Mouse (Mus musculus) MEL (cell line): ENCODE measurements around the gene Zmiz1. TPM values are rescaled to one million over a fixed set of nuclear protein-coding genes. Genes with fewer than 3 reads are reported as not detected.

Experiments
- DNase-seq: peaks from one replicate; pipeline ENCODE4 v3.0.0; 2011; ENCODE audit warnings: low read depth, low spot score
- H3K27ac ChIP-seq: 2 replicates; pipeline ENCODE4 v1.5.1; 2012; ENCODE audit warnings: low read depth, mild to moderate bottlenecking, control low read depth, low read length, moderate library complexity; ENCODE audit not compliant: control insufficient read depth
- H3K27me3 ChIP-seq, 2 experiments: fragments of 150-350 bp in 1 of 2; sonication (generic) in 1 of 2; 2 replicates each; pipeline ENCODE4 v1.6.1; 2012; ENCODE audit warnings: low read length in 2 of 2, mild to moderate bottlenecking in 2 of 2, improper control_type of control experiment in 1 of 2, moderate library complexity in 1 of 2; ENCODE audit not compliant: insufficient read depth in 2 of 2, control insufficient read depth in 1 of 2
- H3K36me3 ChIP-seq, 2 experiments: 2 replicates each; pipeline ENCODE4 v1.6.1; 2012 to 2014; ENCODE audit warnings: low read length in 2 of 2, improper control_type of control experiment in 1 of 2, inconsistent platforms in 1 of 2, mild to moderate bottlenecking in 1 of 2; ENCODE audit not compliant: insufficient read depth in 2 of 2, control insufficient read depth in 1 of 2
- H3K4me1 ChIP-seq, 2 experiments: fragments of 150-350 bp in 1 of 2; sonication (generic) in 1 of 2; 2 replicates each; pipeline ENCODE4 v1.6.1; 2012; ENCODE audit warnings: low read length in 2 of 2, improper control_type of control experiment in 1 of 2, mild to moderate bottlenecking in 1 of 2; ENCODE audit not compliant: insufficient read depth in 2 of 2, control insufficient read depth in 1 of 2
- H3K4me3 ChIP-seq, 2 experiments: fragments of 150-350 bp in 1 of 2; sonication (generic) in 1 of 2; 2 replicates each; pipeline ENCODE4 v1.5.1; 2012; ENCODE audit warnings: low read depth in 2 of 2, low read length in 2 of 2, mild to moderate bottlenecking in 2 of 2, moderate library complexity in 2 of 2, control low read depth in 1 of 2, improper control_type of control experiment in 1 of 2; ENCODE audit not compliant: control insufficient read depth in 1 of 2, insufficient read depth in 1 of 2
- H3K79me2 ChIP-seq: 2 replicates; pipeline ENCODE4 v1.6.1; 2012; ENCODE audit warnings: mild to moderate bottlenecking, low read length, moderate library complexity; ENCODE audit not compliant: control insufficient read depth, poor library complexity, insufficient read depth
- H3K9ac ChIP-seq: 2 replicates; pipeline ENCODE4 v1.6.1; 2012; ENCODE audit warnings: low read depth, mild to moderate bottlenecking, control low read depth, low read length, moderate library complexity; ENCODE audit not compliant: control insufficient read depth, poor library complexity, severe bottlenecking
- H3K9me3 ChIP-seq: fragments of 150-350 bp; sonication (generic); replicated peaks from 2 replicates; pipeline ENCODE4 v1.6.1; 2012; ENCODE audit warnings: mild to moderate bottlenecking, low read length, improper control_type of control experiment, moderate library complexity; ENCODE audit not compliant: insufficient read depth
- BHLHE40 ChIP-seq: IDR thresholded peaks from 2 replicates; pipeline ENCODE4 v1.6.1; 2012; ENCODE audit warnings: low read depth, mild to moderate bottlenecking, inconsistent platforms, low read length, improper control_type of control experiment, borderline replicate concordance
- CHD1 ChIP-seq: IDR thresholded peaks from 2 replicates; pipeline ENCODE4 v1.6.1; 2012; ENCODE audit warnings: low read depth, mild to moderate bottlenecking, inconsistent platforms, low read length, improper control_type of control experiment
- CHD2 ChIP-seq: IDR thresholded peaks from 2 replicates; pipeline ENCODE4 v1.6.1; 2011; ENCODE audit warnings: low read length, improper control_type of control experiment
- CTCF ChIP-seq, 3 experiments: IDR thresholded peaks in 2 of 3; conservative IDR thresholded peaks in 1 of 3; 2 replicates each; pipeline ENCODE4 v1.5.1; 2011 to 2012; ENCODE audit warnings: low read length in 3 of 3, low read depth in 2 of 3, mild to moderate bottlenecking in 2 of 3, improper control_type of control experiment in 1 of 3, inconsistent platforms in 1 of 3, mixed read lengths in 1 of 3, moderate library complexity in 1 of 3; ENCODE audit not compliant: control insufficient read depth in 1 of 3, insufficient read depth in 1 of 3, poor library complexity in 1 of 3, severe bottlenecking in 1 of 3
- ELF1 ChIP-seq: IDR thresholded peaks from 2 replicates; pipeline ENCODE4 v1.6.1; 2014; ENCODE audit warnings: low read depth, mild to moderate bottlenecking, inconsistent platforms, low read length, improper control_type of control experiment, moderate library complexity
- EP300 ChIP-seq, 2 experiments: IDR thresholded peaks; 2 replicates each; pipeline ENCODE4 v1.6.1; 2011; ENCODE audit warnings: improper control_type of control experiment in 2 of 2, low read length in 2 of 2, low read depth in 1 of 2, mild to moderate bottlenecking in 1 of 2
- GATA1 ChIP-seq: IDR thresholded peaks from 2 replicates; pipeline ENCODE4 v1.6.1; 2011; ENCODE audit warnings: low read depth, low read length, improper control_type of control experiment
- HCFC1 ChIP-seq: IDR thresholded peaks from 2 replicates; pipeline ENCODE4 v1.6.1; 2012; ENCODE audit warnings: low read depth, mild to moderate bottlenecking, inconsistent platforms, low read length, improper control_type of control experiment, moderate library complexity
- JUND ChIP-seq: IDR thresholded peaks from 2 replicates; pipeline ENCODE4 v1.6.1; 2011; ENCODE audit warnings: low read depth, mild to moderate bottlenecking, improper control_type of control experiment, low read length
- MAFK ChIP-seq: IDR thresholded peaks from 2 replicates; pipeline ENCODE4 v1.6.1; 2011; ENCODE audit warnings: low read depth, mild to moderate bottlenecking, low read length, improper control_type of control experiment, borderline replicate concordance
- MAX ChIP-seq: IDR thresholded peaks from 2 replicates; pipeline ENCODE4 v1.6.1; 2011; ENCODE audit warnings: low read length, improper control_type of control experiment
- MXI1 ChIP-seq: IDR thresholded peaks from 2 replicates; pipeline ENCODE4 v1.6.1; 2011; ENCODE audit warnings: mild to moderate bottlenecking, low read depth, low read length, improper control_type of control experiment
- MYB ChIP-seq: IDR thresholded peaks from 2 replicates; pipeline ENCODE4 v1.6.1; 2011; ENCODE audit warnings: mild to moderate bottlenecking, low read depth, low read length, improper control_type of control experiment
- MYC ChIP-seq: IDR thresholded peaks from 2 replicates; pipeline ENCODE4 v1.6.1; 2011; ENCODE audit warnings: low read depth, mild to moderate bottlenecking, low read length, improper control_type of control experiment, moderate library complexity
- NELFE ChIP-seq: IDR thresholded peaks from 2 replicates; pipeline ENCODE4 v1.6.1; 2011; ENCODE audit warnings: low read depth, low read length, improper control_type of control experiment
- POLR2A ChIP-seq, 2 experiments: IDR thresholded peaks; 2 replicates each; pipeline ENCODE4 v1.6.1; 2011 to 2012; ENCODE audit warnings: low read length in 2 of 2, mild to moderate bottlenecking in 2 of 2, control low read depth in 1 of 2, improper control_type of control experiment in 1 of 2, low read depth in 1 of 2, moderate library complexity in 1 of 2; ENCODE audit not compliant: control insufficient read depth in 1 of 2, insufficient read depth in 1 of 2, poor library complexity in 1 of 2
- POLR2AphosphoS2 ChIP-seq: IDR thresholded peaks from 2 replicates; pipeline ENCODE4 v1.6.1; 2011; ENCODE audit warnings: low read length, improper control_type of control experiment
- TBP ChIP-seq: IDR thresholded peaks from 2 replicates; pipeline ENCODE4 v1.8.0; 2011; ENCODE audit warnings: low read depth, low read length, improper control_type of control experiment
- TCF12 ChIP-seq: IDR thresholded peaks from 2 replicates; pipeline ENCODE4 v1.6.1; 2014; ENCODE audit warnings: low read depth, mild to moderate bottlenecking, inconsistent platforms, low read length, improper control_type of control experiment, moderate library complexity
- USF2 ChIP-seq, 2 experiments: IDR thresholded peaks; 2 replicates each; pipeline ENCODE4 v1.6.1; 2011 to 2012; ENCODE audit warnings: improper control_type of control experiment in 2 of 2, low read length in 2 of 2, borderline replicate concordance in 1 of 2, inconsistent platforms in 1 of 2, low read depth in 1 of 2, mild to moderate bottlenecking in 1 of 2; ENCODE audit not compliant: insufficient read depth in 1 of 2
- ZC3H11A ChIP-seq: IDR thresholded peaks from 2 replicates; pipeline ENCODE4 v1.6.1; 2012; ENCODE audit warnings: low read depth, mild to moderate bottlenecking, inconsistent platforms, low read length, improper control_type of control experiment
- ZMIZ1 ChIP-seq: IDR thresholded peaks from 2 replicates; pipeline ENCODE4 v1.6.1; 2012; ENCODE audit warnings: low read depth, mild to moderate bottlenecking, inconsistent platforms, low read length, improper control_type of control experiment, moderate library complexity
- polyA plus RNA-seq, 2 experiments: library from polyadenylated mRNA; stranded (reverse) in 1 of 2; unstranded in 1 of 2; fragments of >175 nt in 1 of 2; fragments of >200 nt in 1 of 2; gene quantifications; 2 replicates each; pipeline versions ENCODE4 v1.2.1 to v1.2.4; 2012; ENCODE audit warnings: low replicate concordance in 2 of 2, low read depth in 1 of 2; ENCODE audit not compliant: insufficient read length in 2 of 2, insufficient read depth in 1 of 2, missing spikeins in 1 of 2
- total RNA-seq: library from RNA; depleted of rRNA; stranded (reverse); fragments of 300-350 nt; gene quantifications from 2 replicates; pipeline ENCODE4 v1.2.3, GENCODE M21; 2012

Gene Zmiz1
- total and polyA plus RNA-seq, 3 experiments = 2.7 to 19.9 TPM; not detected in 1

DNA sequence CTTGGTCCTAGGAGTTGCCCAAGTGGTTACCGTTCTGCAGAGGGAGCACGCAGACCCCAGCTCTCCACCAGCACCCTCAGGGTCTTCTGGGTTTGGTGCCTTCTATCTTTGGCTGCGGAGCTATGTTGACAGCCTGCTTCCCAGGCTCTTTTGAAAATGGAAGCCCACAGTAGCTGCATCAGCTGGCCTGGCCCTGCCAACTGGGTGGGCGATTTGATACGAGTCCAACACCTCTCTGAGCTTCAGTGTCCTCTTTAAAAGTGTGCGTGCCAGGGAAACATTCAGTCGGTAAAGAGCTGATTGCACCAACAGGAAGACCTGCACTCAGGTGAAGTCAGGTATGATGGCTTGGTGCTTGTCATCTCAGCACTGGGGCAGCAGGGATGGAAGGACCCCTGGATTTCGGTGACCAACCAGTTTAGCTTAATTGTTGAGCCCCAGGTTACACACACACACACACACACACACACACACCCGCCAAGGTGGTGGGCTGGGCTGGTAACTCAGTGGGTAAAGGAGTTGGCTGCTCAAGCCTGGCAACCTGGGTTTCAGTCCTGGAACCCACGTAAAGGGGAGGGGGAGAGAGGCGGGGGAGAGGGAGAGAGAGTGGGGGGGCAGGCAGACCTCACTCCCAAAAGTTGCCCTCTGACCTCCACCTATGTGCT, 22.8 kb downstream of the Zmiz1 start:
- Histone ChIP-seq H3K27me3 (no peaks in the 10 kb centered on the region), H3K36me3 (peaks cover 0 to 26% of the 10 kb centered on the region in 2 experiments; a peak in 2 of 4 replicates)
- TF ChIP-seq USF2 (IDR thresholded peaks at IDR 0.05; ENCODE audit: borderline replicate concordance in 1 of 2, insufficient read depth in 1 of 2, low read depth in 1 of 2, low read length in 2 of 2) = no peak
- TF ChIP-seq EP300 (IDR thresholded peaks at IDR 0.05; ENCODE audit: low read depth in 1 of 2, low read length in 2 of 2) = peak in 1 of 2 experiments; percentile 9; a peak in 1 of 4 replicates
- TF ChIP-seq TBP = no peak
- TF ChIP-seq POLR2A (IDR thresholded peaks at IDR 0.05; ENCODE audit: control insufficient read depth in 1 of 2, insufficient read depth in 1 of 2, low read depth in 1 of 2, low read length in 2 of 2, poor library complexity in 1 of 2) = no peak
- TF ChIP-seq, all 39 proteins: peak for 1
- H3K27ac ChIP-seq = peak overlapping the region; percentile 99
- peak overlapping the region; percentile 48 to 70 for H3K4me3 ChIP-seq
- peaks cover 8 to 37% of the 10 kb centered on the region in 2 experiments for H3K4me1 ChIP-seq
- DNase-seq = no peak
- no peaks in the 10 kb centered on the region for H3K9me3 ChIP-seq
- peak overlapping the region; percentile 81 for H3K9ac ChIP-seq
- H3K79me2 ChIP-seq = peaks cover 25% of the 10 kb centered on the region

DNA sequence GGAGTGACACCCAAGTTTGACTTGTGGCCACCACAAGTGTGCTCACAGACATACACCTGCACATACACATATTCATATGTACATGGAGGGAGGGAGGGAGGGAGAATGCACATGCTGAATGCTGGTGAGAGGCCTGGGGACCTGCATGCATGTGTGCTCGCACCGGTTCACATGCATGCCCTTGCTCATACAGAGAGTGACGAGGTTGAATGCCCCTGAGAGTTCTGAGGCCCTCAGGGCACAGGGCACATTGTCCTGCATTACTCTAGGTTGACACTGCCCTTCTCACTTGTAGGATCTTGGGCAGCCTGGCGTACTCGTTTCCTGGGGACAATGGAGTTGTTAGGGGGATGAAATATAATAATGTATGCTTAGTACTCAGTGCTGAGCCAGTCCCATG, 23.4 kb downstream of the Zmiz1 start:
- H3K79me2 ChIP-seq = peaks cover 25% of the 10 kb centered on the region
- TF ChIP-seq MYC = no peak
- no peak for TF ChIP-seq ZMIZ1
- TF ChIP-seq CHD2 = no peak
- no peak for TF ChIP-seq TCF12
- no peak for TF ChIP-seq ZC3H11A
- TF ChIP-seq, all 39 proteins: peak for 0
- H3K4me3 ChIP-seq = peak overlapping the region in 1 of 2 experiments; percentile 18; a peak in 1 of 4 replicates
- no peak overlapping the region for H3K27ac ChIP-seq
- no peak overlapping the region; the same call in 1 of the 2 replicates for H3K9ac ChIP-seq
- H3K9me3 ChIP-seq = no peaks in the 10 kb centered on the region
- H3K4me1 ChIP-seq = peaks cover 8 to 37% of the 10 kb centered on the region in 2 experiments
- no peaks in the 10 kb centered on the region for H3K27me3 ChIP-seq
- no peak for DNase-seq
- H3K36me3 ChIP-seq = peaks cover 0 to 26% of the 10 kb centered on the region in 2 experiments; a peak in 2 of 4 replicates

DNA sequence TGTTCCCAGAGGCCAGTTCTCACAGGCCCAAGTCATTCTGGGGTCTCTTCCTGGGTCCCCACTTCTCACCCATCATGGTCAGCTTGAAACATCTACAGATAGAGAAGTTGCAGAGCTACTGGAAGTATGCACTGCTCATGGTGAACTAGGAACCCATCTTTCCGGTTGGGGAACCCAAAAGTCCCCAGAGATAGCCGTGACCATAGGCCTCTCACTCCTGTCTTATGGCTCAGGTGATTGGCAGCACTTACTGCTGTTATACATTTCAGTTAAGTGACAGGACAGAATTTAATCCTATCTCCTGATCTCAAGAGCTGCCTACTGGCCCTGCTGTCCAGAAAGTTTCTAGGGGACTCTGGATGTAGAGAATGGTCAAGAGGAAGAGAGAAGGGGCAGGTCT, 24.3 kb downstream of the Zmiz1 start:
- peaks cover 8 to 39% of the 10 kb centered on the region in 2 experiments for H3K4me1 ChIP-seq

More for the DNA sequence above, 24.3 kb downstream of the Zmiz1 start:
- H3K27ac ChIP-seq = no peak overlapping the region
- H3K4me3 ChIP-seq = no peak overlapping the region
- peaks cover 25% of the 10 kb centered on the region for H3K79me2 ChIP-seq
- TF ChIP-seq CTCF (IDR thresholded peaks at IDR 0.05 in 2 of 3, conservative IDR thresholded peaks at IDR 0.05 in 1 of 3; ENCODE audit: control insufficient read depth in 1 of 3, insufficient read depth in 1 of 3, low read depth in 2 of 3, low read length in 3 of 3, poor library complexity in 1 of 3, severe bottlenecking in 1 of 3) (no peak), MYC (no peak), NELFE (no peak), MYB (no peak), MXI1 (no peak), HCFC1 (no peak), JUND (no peak), POLR2AphosphoS2 (no peak), MAFK (no peak), ELF1 (no peak), TCF12 (no peak), BHLHE40 (no peak), ZC3H11A (no peak), GATA1 (no peak), ZMIZ1 (no peak), MAX (no peak), EP300 (IDR thresholded peaks at IDR 0.05; ENCODE audit: low read depth in 1 of 2, low read length in 2 of 2) (no peak), CHD1 (no peak)
- H3K36me3 ChIP-seq = peaks cover 0 to 26% of the 10 kb centered on the region in 2 experiments; a peak in 2 of 4 replicates
- no peak for DNase-seq
- no peaks in the 10 kb centered on the region for H3K9me3 ChIP-seq
- H3K9ac ChIP-seq = no peak overlapping the region
- H3K27me3 ChIP-seq = no peaks in the 10 kb centered on the region
